Comparison of ENCODE assay signal across 7 mouse cellular contexts in the genomic region with DNA sequence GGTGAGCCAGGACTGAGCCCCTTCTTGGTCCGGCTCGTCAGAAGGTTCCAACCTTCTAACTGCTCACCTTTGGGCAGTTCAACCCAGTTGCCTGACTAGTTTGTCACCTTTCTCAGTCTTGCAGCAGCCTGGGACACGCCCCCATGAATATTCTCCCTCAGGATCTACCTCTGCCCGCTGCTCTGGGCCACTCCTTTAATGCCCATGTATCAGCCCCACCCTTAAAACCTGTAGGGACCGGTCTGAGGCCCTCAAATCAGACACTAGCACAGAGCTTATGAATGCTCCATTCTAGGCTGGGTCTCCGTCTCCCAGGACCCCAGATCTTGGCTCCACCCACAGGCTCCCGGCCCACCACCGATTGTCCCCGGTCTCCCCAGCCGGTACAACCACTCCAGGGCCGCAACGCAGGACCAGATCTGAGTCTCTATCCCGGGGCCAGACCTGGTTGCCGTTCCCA. TPM values are rescaled to one million over a fixed set of nuclear protein-coding genes. Genes with fewer than 3 reads are reported as not detected.
A peak's percentile ranks its signal among the peaks of the same experiment; 100 is the strongest.
DNase-seq lines count a peak whose midpoint lies in the region; ATAC-seq and TF ChIP-seq lines count a peak whose summit lies in the region.

No protein-coding gene starts in this region.

- TF ChIP-seq EP300 in ES-Bruce4 (IDR thresholded peaks at IDR 0.05; ENCODE audit: insufficient read depth, low read depth, low read length) = no peak

- TF ChIP-seq POLR2A in ES-Bruce4 (IDR thresholded peaks at IDR 0.05; ENCODE audit: insufficient read depth, low read length) = no peak

- WGBS in forebrain, postnatal 0 days = 10% methylated on average over 14 of the region's 14 CpGs
- WGBS in liver, embryonic 12.5 days (ENCODE audit: insufficient replicate concordance) = 11% methylated on average over 14 of the region's 14 CpGs
- 10% methylated on average over 14 of the region's 14 CpGs for WGBS in stomach, embryonic 15.5 days

- H3K4me1 ChIP-seq in ES-Bruce4 (ENCODE audit: control insufficient read depth, insufficient read depth, low read length) = peaks cover 1% of the 10 kb centered on the region
- H3K4me1 ChIP-seq in forebrain, postnatal 0 days (ENCODE audit: insufficient read depth) = peaks cover 19% of the 10 kb centered on the region
- peaks cover 57% of the 10 kb centered on the region for H3K4me1 ChIP-seq in liver, embryonic 12.5 days
- peaks cover 56% of the 10 kb centered on the region for H3K4me1 ChIP-seq in stomach, embryonic 15.5 days

- H3K27ac ChIP-seq in ES-Bruce4 (ENCODE audit: insufficient read depth, low read length) = peak overlapping the region; percentile 8; the same call in 1 of the 2 replicates
- peak overlapping the region; percentile 64 for H3K27ac ChIP-seq in forebrain, postnatal 0 days (ENCODE audit: low read depth, low read length)
- H3K27ac ChIP-seq in liver, embryonic 12.5 days = peak overlapping the region; percentile 76
- H3K27ac ChIP-seq in stomach, embryonic 15.5 days = peak overlapping the region; percentile 94

- peak; percentile 21 for ATAC-seq in forebrain, postnatal 0 days
- ATAC-seq in liver, embryonic 12.5 days = peak; percentile 59
- ATAC-seq in stomach, embryonic 15.5 days (ENCODE audit: insufficient read depth, low FRiP score, low read depth) = peak; percentile 70

- no peak for TF ChIP-seq CTCF in ES-Bruce4 (IDR thresholded peaks at IDR 0.05; ENCODE audit: low read depth, low read length)
- no peak for TF ChIP-seq CTCF in forebrain, postnatal 0 days (IDR thresholded peaks at IDR 0.05; ENCODE audit: low read depth)

- H3K9ac ChIP-seq in ES-Bruce4 (ENCODE audit: low read depth, poor library complexity, severe bottlenecking) = peak overlapping the region; percentile 43
- peak overlapping the region; percentile 74 for H3K9ac ChIP-seq in forebrain, postnatal 0 days
- peak overlapping the region; percentile 74 for H3K9ac ChIP-seq in liver, embryonic 12.5 days
- peak overlapping the region; percentile 68; the same call in 1 of the 2 replicates for H3K9ac ChIP-seq in stomach, embryonic 15.5 days

- no peaks in the 10 kb centered on the region for H3K9me3 ChIP-seq in ES-Bruce4 (replicated peaks; ENCODE audit: control insufficient read depth, insufficient read depth, low read length, poor library complexity, severe bottlenecking)
- no peaks in the 10 kb centered on the region for H3K9me3 ChIP-seq in forebrain, postnatal 0 days (ENCODE audit: low read length)
- H3K9me3 ChIP-seq in liver, embryonic 12.5 days (replicated peaks) = no peaks in the 10 kb centered on the region
- H3K9me3 ChIP-seq in stomach, embryonic 15.5 days = no peaks in the 10 kb centered on the region

- H3K27me3 ChIP-seq in ES-Bruce4 (ENCODE audit: control insufficient read depth, insufficient read depth, low read length, poor library complexity, severe bottlenecking) = no peaks in the 10 kb centered on the region
- no peaks in the 10 kb centered on the region for H3K27me3 ChIP-seq in forebrain, postnatal 0 days (ENCODE audit: insufficient read depth, low read length)
- H3K27me3 ChIP-seq in liver, embryonic 12.5 days (replicated peaks) = no peaks in the 10 kb centered on the region
- no peaks in the 10 kb centered on the region for H3K27me3 ChIP-seq in stomach, embryonic 15.5 days (replicated peaks)

- peak; percentile 32 for DNase-seq in MN1 (ENCODE audit: low spot score)
- DNase-seq in forebrain, postnatal 0 days = no peak
- no peak for DNase-seq in right cerebral cortex, postnatal 36 days (ENCODE audit: low spot score in 2 of 2)
- no peak for DNase-seq in left cerebral cortex, adult 8-10 months (ENCODE audit: low spot score in 2 of 2)

- H3K4me2 ChIP-seq in forebrain, postnatal 0 days (ENCODE audit: low read depth) = peak overlapping the region; percentile 91
- peak overlapping the region; percentile 96 for H3K4me2 ChIP-seq in liver, embryonic 12.5 days
- H3K4me2 ChIP-seq in stomach, embryonic 15.5 days = peak overlapping the region; percentile 76

- peak overlapping the region; percentile 81 for H3K4me3 ChIP-seq in ES-Bruce4 (ENCODE audit: low read depth, low read length)
- peak overlapping the region; percentile 66 for H3K4me3 ChIP-seq in forebrain, postnatal 0 days (ENCODE audit: low read depth, low read length)
- H3K4me3 ChIP-seq in liver, embryonic 12.5 days = peak overlapping the region; percentile 80
- peak overlapping the region; percentile 92 for H3K4me3 ChIP-seq in stomach, embryonic 15.5 days (replicated peaks)

- H3K36me3 ChIP-seq in ES-Bruce4 (ENCODE audit: control insufficient read depth, insufficient read depth, low read length, poor library complexity, severe bottlenecking) = peaks cover 17% of the 10 kb centered on the region
- peaks cover 36% of the 10 kb centered on the region for H3K36me3 ChIP-seq in forebrain, postnatal 0 days (ENCODE audit: insufficient read depth)
- peaks cover 53% of the 10 kb centered on the region for H3K36me3 ChIP-seq in liver, embryonic 12.5 days
- peaks cover 31% of the 10 kb centered on the region for H3K36me3 ChIP-seq in stomach, embryonic 15.5 days

RNA-seq across cellular contexts. Expression of a gene that starts 0.6 kb away (rescaled TPM):
- 1,593 and 1,677 TPM in 2 replicates for polyA plus RNA-seq in ES-Bruce4 (2011; ENCODE audit: insufficient read depth, insufficient read length, low read depth, missing spikeins)
- total RNA-seq in forebrain, postnatal 0 days (2014; rRNA removed) = 891 and 1,057 TPM in 2 replicates
- polyA plus RNA-seq in forebrain, postnatal 0 days (2015; fragmentation: Nextera tagmentation; extraction: Ambion mirVana) = 517 and 655 TPM in 2 replicates
- polyA plus RNA-seq in liver, embryonic 12.5 days (2016; fragmentation: Nextera tagmentation; extraction: Ambion mirVana) = 892 and 939 TPM in 2 replicates
- polyA plus RNA-seq in stomach, embryonic 15.5 days (2015; fragmentation: Nextera tagmentation; extraction: Ambion mirVana) = 954 and 1,069 TPM in 2 replicates
- total RNA-seq in left cerebral cortex, adult 8-10 months (2022) = 100 to 1,000 TPM; 340 to 384 (median 357) TPM

RNA-seq across cellular contexts. Expression of a gene that starts 3.1 kb away (rescaled TPM):
- polyA plus RNA-seq in ES-Bruce4 (2011; ENCODE audit: insufficient read depth, insufficient read length, low read depth, missing spikeins) = 10.4 and 11.1 TPM in 2 replicates
- 19.6 and 21.5 TPM in 2 replicates for total RNA-seq in forebrain, postnatal 0 days (2014; rRNA removed)
- 16.5 and 18.7 TPM in 2 replicates for polyA plus RNA-seq in forebrain, postnatal 0 days (2015; fragmentation: Nextera tagmentation; extraction: Ambion mirVana)
- polyA plus RNA-seq in liver, embryonic 12.5 days (2016; fragmentation: Nextera tagmentation; extraction: Ambion mirVana) = 14.8 and 16.1 TPM in 2 replicates
- polyA plus RNA-seq in stomach, embryonic 15.5 days (2015; fragmentation: Nextera tagmentation; extraction: Ambion mirVana) = 35.4 and 36.7 TPM in 2 replicates
- total RNA-seq in left cerebral cortex, adult 8-10 months (2022) = 10 to 100 TPM; 24.9 to 27.4 (median 25.3) TPM

RNA-seq across cellular contexts. Expression of a gene that starts 6.4 kb away (rescaled TPM):
- polyA plus RNA-seq in ES-Bruce4 (2011; ENCODE audit: insufficient read depth, insufficient read length, low read depth, missing spikeins) = 0.85 and 1.4 TPM in 2 replicates
- 0.31 and 0.33 TPM in 2 replicates for total RNA-seq in forebrain, postnatal 0 days (2014; rRNA removed)
- 0.09 TPM in 1 of 2 replicates, not detected in the other for polyA plus RNA-seq in forebrain, postnatal 0 days (2015; fragmentation: Nextera tagmentation; extraction: Ambion mirVana)
- 0.67 and 0.81 TPM in 2 replicates for polyA plus RNA-seq in liver, embryonic 12.5 days (2016; fragmentation: Nextera tagmentation; extraction: Ambion mirVana)
- polyA plus RNA-seq in stomach, embryonic 15.5 days (2015; fragmentation: Nextera tagmentation; extraction: Ambion mirVana) = 12.8 and 13.3 TPM in 2 replicates
- total RNA-seq in left cerebral cortex, adult 8-10 months (2022) = under 1 TPM in 1 of 4 experiments, not detected in 3; 0.14 TPM

RNA-seq across cellular contexts. Expression of a gene that starts 9.8 kb away (rescaled TPM):
- 6.7 and 6.9 TPM in 2 replicates for polyA plus RNA-seq in ES-Bruce4 (2011; ENCODE audit: insufficient read depth, insufficient read length, low read depth, missing spikeins)
- total RNA-seq in forebrain, postnatal 0 days (2014; rRNA removed) = 9.0 and 11.7 TPM in 2 replicates
- polyA plus RNA-seq in forebrain, postnatal 0 days (2015; fragmentation: Nextera tagmentation; extraction: Ambion mirVana) = 6.4 and 6.6 TPM in 2 replicates
- polyA plus RNA-seq in liver, embryonic 12.5 days (2016; fragmentation: Nextera tagmentation; extraction: Ambion mirVana) = 1.1 and 1.8 TPM in 2 replicates
- polyA plus RNA-seq in stomach, embryonic 15.5 days (2015; fragmentation: Nextera tagmentation; extraction: Ambion mirVana) = 2.8 and 4.4 TPM in 2 replicates
- 100 to 1,000 TPM; 164 to 236 (median 186) TPM for total RNA-seq in left cerebral cortex, adult 8-10 months (2022)

RNA-seq across cellular contexts. Expression of a gene that starts 11.0 kb away (rescaled TPM):
- not detected in 2 replicates for polyA plus RNA-seq in ES-Bruce4 (2011; ENCODE audit: insufficient read depth, insufficient read length, low read depth, missing spikeins)
- total RNA-seq in forebrain, postnatal 0 days (2014; rRNA removed) = not detected in 2 replicates
- not detected in 2 replicates for polyA plus RNA-seq in forebrain, postnatal 0 days (2015; fragmentation: Nextera tagmentation; extraction: Ambion mirVana)
- polyA plus RNA-seq in liver, embryonic 12.5 days (2016; fragmentation: Nextera tagmentation; extraction: Ambion mirVana) = not detected in 2 replicates
- 0.45 TPM in 1 of 2 replicates, not detected in the other for polyA plus RNA-seq in stomach, embryonic 15.5 days (2015; fragmentation: Nextera tagmentation; extraction: Ambion mirVana)
- not detected for total RNA-seq in left cerebral cortex, adult 8-10 months (2022)

Comparison
In these comparisons a context has a peak if more than half of its experiments do, and no peak if none do; other contexts are left out.
1. H3K27ac ChIP-seq: peak in every context shown above with its lines; median percentile 94 in stomach, embryonic 15.5 days; 76 in liver, embryonic 12.5 days; 64 in forebrain, postnatal 0 days; 8 in ES-Bruce4.